Mouse (Mus musculus): ENCODE data around the gene Galk2.

DNA sequence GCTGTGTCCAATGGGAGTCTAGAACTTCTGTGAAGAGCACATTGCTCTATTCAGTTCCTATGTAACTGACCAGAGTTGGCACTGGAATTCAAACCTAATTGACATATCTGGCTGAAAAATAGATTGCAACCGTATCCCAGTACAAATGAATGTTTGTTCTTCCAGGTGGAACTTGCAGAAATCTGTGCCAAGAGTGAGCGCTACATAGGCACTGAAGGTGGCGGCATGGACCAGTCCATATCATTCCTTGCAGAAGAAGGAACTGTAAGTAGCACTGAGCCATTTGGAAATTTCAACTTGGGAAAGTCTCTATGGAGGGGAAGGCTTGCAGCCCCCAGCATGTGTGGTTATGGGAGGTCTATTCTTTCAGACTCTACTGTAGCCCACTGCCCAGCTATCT is 70.5 kb downstream of the Galk2 start:
- TF ChIP-seq GATA1 (IDR thresholded peaks at IDR 0.05; ENCODE audit: borderline replicate concordance, low read length): no peak
- no peak for TF ChIP-seq FLI1 (IDR thresholded peaks at IDR 0.05; ENCODE audit: low read length)
